Mouse (Mus musculus) heart, postnatal 10 days (tissue): ENCODE results near the gene Rrm2. TPM values are rescaled to one million over a fixed set of nuclear protein-coding genes. Genes with fewer than 3 reads are reported as not detected.
"Not testable (repeated sequence)": the region's sequence is repeated elsewhere in the genome, so short reads cannot be mapped to it uniquely, and the experiment has no call there.

Experiments
- DNase-seq, 2 experiments: peaks; one replicate each; pipeline ENCODE4 v3.0.0; 2021
- intact Hi-C: fragments of 180-260 bp; cut with DNase I; formaldehyde crosslinking; loops from one replicate; pipeline ENCODE4 v1.15.1; 2025
- total RNA-seq, 2 experiments: library from RNA; stranded (reverse); gene quantifications; 2 replicates each; pipeline ENCODE4 v1.2.3; 2021

Gene Rrm2
- total RNA-seq, 2 experiments from 2014 or later: 44.3 to 46.4 TPM

DNA sequence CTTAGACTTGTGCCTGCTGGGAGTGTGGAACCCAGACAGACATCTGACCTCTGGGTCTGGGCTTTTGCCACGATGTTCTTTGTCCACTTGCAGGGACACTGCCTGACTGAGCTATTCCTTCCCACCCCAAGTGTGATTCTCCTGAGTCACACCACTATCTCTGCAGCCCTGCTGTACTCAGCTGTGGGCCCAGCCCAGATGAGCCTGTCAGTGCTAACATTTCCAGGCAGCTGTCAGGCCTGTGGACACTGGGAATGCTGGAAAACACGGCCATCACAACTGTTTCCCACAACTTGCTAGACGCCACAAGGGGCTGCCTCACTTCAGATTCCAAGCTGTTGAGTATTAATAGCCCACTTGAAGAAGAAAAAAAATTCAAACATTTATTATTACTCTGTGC, 5.0 kb upstream of the Rrm2 start:
- intact Hi-C loops: no loop called here
- no peak for DNase-seq

- DNase-seq: no peak
- intact Hi-C loops: no loop called here
Measured at GRCm38 (mm10) chr12:24705502-24706263, 2.4 kb upstream of the Rrm2 start.

- intact Hi-C loops: no loop called here
Measured at GRCm38 (mm10) chr12:24706764-24707479, 1.1 kb upstream of the Rrm2 start.

GRCm38 (mm10) chr12:24707480-24707802, 600 bp upstream of the Rrm2 start:
- DNase-seq: no peak
- intact Hi-C loops: no loop called here

More at GRCm38 (mm10) chr12:24706764-24707479, 1.1 kb upstream of the Rrm2 start:
- DNase-seq: peak; percentile 58 to 63

- DNase-seq: no peak
- intact Hi-C loops: loop anchor here (2.0 kb wide), 1 partner anchor 124 kb away; no protein-coding TSS in a partner anchor
Measured at GRCm38 (mm10) chr12:24708824-24709218, 780 bp downstream of the Rrm2 start.

- no peak for DNase-seq
- intact Hi-C loops: loop anchor here (2.0 kb wide), 1 partner anchor 123 kb away; no protein-coding TSS in a partner anchor
Measured at GRCm38 (mm10) chr12:24709409-24709808, 1.4 kb downstream of the Rrm2 start.

DNA sequence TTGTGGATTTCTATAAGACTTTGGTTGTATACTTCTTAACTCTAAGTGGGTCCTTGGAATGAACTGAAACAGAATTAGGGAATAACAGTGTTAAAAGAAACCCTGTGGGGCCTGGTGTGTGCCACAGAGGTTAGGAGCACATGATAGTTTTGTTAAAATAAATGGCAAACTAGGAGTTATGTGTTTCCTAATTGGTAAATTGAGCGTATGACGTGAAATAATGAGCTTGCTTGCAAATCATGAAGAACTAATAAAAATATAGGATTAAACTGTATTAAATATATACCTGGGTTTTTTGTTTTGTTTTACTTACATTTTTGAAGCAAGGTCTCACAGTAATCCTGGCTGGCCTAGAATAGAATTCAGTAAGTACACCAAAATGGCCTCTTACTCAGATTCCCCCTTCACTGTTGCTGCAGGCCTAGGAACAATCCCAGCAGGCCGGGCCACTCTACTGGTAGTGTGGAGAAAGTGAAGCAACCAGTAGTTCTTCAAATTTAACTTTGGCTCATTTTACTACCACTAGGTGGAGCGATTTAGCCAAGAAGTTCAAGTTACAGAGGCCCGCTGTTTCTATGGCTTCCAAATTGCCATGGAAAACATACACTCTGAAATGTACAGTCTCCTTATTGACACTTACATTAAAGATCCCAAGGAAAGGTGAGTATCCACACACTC, 1.9 kb downstream of the Rrm2 start:
- intact Hi-C loops: loop anchor here (1.0 to 2.0 kb wide), 2 partner anchors 123 to 238 kb away; no protein-coding TSS in a partner anchor
- DNase-seq: peak; percentile 78 to 85

DNA sequence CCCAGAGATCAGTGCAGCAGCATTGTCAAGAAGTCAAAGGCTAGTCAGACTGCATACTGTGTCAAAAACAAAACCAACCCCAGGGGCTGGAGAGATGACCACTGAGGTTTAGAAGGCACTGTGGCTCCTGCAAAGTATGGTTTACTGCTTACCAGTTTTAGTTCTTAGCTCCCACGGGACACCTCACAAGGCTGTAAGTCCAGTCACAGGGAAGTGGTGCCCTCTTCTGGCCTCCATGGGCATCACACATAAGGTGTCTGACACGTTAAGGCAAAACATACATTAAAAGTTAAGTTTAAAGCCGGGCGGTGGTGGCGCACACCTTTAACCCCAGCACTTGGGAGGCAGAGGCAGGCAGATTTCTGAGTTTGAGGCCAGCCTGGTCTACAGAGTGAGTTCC, 2.6 kb downstream of the Rrm2 start:
- intact Hi-C loops: loop anchor here (1.0 kb wide), 1 partner anchor 238 kb away; no protein-coding TSS in a partner anchor
- no peak for DNase-seq

GRCm38 (mm10) chr12:24712396-24712795, 4.4 kb downstream of the Rrm2 start:
- no peak for DNase-seq
- intact Hi-C loops: no loop called here

DNA sequence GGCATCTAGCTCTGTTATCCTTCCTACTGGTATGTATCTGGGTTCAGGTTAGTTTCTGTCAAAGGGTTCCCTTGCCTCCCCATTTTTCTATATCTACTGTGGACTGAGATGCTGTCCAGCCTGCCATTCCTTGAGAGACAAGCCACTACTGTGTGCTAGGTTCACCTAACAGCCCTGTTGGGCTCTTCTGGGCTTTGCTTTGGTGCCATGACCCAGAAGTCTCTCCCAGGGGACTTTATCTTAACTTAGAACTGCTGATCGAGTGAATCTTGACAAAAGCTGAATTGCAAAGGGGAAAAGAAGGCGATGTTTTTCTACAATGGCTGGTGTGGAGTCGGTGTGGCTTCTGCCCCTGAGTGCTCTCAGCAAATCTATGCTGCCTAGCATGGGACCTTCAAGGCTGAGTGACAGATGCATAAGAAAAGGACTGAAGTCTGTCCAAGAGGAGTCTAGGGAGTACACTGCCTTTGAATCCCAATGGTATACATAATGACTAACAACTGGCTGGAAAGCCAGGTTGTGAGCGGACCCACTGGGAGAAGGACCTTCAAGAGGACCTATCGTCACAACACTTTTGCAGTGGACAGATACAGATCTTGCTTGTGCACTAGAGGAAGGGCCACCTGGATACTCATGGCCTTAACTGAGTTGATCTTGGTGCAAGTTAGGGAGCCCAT, 6.7 kb downstream of the Rrm2 start:
- DNase-seq: no peak
- intact Hi-C loops: no loop called here

- intact Hi-C loops: no loop called here
- DNase-seq: no peak
Measured at GRCm38 (mm10) chr12:24715268-24715896, 7.3 kb downstream of the Rrm2 start.

DNA sequence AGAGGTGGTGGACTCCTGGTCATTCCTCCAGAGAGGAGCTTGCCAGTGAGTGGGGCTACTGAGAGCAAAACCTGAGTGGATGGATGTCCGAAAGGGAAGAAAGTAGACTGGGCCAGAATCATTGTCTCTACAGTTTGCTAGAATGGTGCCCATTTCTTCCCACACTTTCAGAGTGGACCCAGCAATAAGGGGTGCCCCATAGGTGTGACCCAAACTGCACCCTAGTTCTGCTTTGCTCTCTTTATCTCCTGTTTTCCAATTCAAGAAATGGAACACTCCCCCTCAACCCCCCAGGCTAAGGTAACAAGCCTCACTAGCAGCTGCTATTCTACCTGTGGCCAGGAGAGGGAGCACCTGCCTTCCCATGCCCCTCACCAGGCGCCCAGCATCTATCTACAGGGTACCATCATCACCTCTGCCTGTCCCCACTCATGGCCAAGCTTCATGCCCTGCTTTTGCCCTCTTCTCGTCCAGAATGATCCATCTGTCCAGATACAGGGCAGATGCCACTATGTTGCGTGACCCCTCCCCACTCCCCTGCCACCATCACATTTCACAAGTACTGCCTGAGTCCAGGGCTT, 8.8 kb downstream of the Rrm2 start:
- intact Hi-C loops: loop anchor here (2.0 kb wide), 1 partner anchor 232 kb away; no protein-coding TSS in a partner anchor
- DNase-seq: peak; percentile 48 to 62

DNA sequence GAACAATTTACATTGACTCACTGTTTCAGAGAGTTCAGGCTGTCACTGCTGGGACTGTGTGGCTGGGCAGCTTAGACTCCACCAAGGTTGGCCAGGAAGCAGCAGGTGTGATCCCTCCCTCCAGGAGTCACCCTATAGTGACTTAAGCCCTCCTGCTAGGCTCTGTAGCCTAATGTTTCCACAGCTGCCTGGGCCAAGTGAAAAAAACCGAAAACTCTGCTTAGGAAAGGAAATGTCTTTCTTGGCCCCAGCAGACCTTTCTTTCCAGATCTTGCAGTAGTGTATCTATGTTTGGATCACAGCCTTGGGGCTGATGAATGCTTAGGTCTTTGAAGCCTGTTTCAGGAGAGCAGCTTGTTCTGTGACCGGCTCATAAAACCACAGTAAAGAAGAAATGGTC, 15.4 kb downstream of the Rrm2 start:
- intact Hi-C loops: no loop called here
- DNase-seq: no peak

GRCm38 (mm10) chr12:24723859-24724258, 15.8 kb downstream of the Rrm2 start:
- DNase-seq: no peak
- intact Hi-C loops: no loop called here

DNA sequence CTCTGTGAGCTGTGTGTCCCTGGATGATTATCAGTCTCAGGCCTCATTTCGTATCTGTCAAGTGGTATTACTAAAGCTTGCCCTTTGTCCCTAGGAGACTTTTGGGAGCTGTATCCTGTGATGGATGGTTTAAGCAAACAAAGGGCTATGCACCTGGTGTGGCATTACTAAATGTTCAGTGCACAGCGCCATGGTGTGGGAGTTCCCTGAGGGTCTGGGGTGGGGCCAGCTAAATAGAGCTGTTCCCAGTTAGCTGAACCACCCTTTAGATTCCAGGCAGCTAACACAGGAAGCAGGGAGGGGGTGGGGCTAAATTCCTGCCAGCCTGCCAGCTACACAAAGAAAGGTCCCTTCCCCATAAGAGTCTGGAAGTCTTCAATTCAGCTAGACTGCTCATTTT, 16.3 kb downstream of the Rrm2 start:
- intact Hi-C loops: no loop called here
- no peak for DNase-seq

DNA sequence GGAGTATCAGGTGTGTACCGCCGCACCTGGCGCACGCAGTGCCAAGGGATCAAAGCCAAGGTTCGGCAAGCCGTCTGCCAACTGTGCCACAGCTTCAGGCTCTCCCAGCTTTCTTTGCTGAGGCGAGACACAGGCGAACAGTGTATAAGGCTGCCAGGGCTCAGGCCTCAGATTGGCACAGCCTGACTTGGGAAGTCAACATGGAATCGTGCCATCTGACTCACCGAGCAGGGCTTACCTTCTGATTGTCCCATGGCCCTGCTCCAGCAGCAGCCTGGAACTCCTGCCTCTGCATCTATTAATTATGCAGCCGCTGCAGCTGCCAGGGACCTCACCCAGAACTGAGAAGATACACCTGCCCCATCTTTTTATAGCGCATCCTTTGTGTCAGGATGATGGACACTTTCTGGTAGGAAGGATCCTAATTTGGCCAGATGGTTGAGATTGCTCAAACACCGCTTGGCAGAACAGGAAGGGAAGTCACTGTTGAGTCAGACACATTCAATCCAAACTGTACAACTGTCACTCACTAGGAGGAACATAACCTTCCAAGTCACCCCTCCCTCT, 26.9 kb downstream of the Rrm2 start:
- DNase-seq: peak; percentile 65 to 73
- intact Hi-C loops: no loop called here

DNA sequence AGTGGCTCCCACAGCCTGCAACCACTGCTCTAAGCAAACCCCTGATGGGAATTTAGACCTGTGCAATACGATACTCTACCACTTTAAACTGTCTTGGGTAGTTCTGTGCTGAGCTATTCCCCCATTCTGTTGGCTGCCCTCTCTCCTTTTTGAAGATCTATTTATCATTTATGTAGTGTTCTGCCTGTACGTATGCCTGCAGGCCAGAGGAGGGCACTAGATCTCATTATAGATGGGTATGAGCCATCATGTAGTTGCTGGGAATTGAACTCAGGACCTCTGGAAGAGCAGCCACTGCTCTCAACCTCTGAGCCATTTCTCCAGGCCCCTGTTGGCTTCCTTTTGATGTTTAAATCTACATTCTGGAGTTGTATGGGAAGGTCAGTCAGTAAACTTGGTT, 28.9 kb downstream of the Rrm2 start:
- no peak for DNase-seq
- intact Hi-C loops: no loop called here

DNA sequence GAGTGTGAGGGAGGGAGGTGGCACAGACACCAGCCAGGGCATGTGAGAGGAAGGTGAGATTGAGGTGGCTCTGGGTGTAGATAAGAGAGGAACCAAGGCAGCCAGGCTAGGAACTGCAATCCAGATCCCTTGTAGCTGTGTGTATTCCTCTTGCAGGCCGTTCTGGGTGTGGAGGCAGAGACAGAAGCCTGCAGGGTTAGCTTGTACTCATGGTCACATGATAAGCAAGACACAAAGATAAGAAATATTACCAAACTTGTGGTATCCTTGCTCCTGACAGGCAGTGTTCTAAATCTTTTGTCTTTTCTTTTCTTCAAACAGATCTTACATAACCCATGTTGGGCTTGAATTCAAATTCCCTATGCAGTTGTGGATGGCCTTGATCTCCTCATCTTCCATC, 31.9 kb downstream of the Rrm2 start:
- intact Hi-C loops: loop anchor here (10.0 kb wide), 1 partner anchor 95 kb away; the partner anchor contains the start of gene Mboat2
- no peak for DNase-seq

GRCm38 (mm10) chr12:24741535-24741934, 33.5 kb downstream of the Rrm2 start:
- intact Hi-C loops: loop anchor here (10.0 kb wide), 1 partner anchor 93 kb away; the partner anchor contains the start of gene Mboat2

More at GRCm38 (mm10) chr12:24741535-24741934, 33.5 kb downstream of the Rrm2 start:
- not testable (repeated sequence) for DNase-seq
